Mouse (Mus musculus) kidney, postnatal 0 days (tissue): ENCODE results near the gene Pdilt. TPM values are rescaled to one million over a fixed set of nuclear protein-coding genes. Genes with fewer than 3 reads are reported as not detected.

Experiments
- ATAC-seq: fragments of 200-750 bp; cut with Nextera tagmentation; replicated peaks from 2 replicates; pipeline ENCODE4 v1.8.0; 2017; ENCODE audit warnings: low read depth, moderate number of reproducible peaks, moderate TSS enrichment, moderate library complexity; ENCODE audit not compliant: low FRiP score
- DNase-seq: peaks from one replicate; pipeline ENCODE4 v3.0.0-alpha.2; 2016; ENCODE audit warnings: low spot score
- H3K27ac ChIP-seq: fragments of 300-500 bp; sonication (generic); 2 replicates; pipeline ENCODE4 v1.5.1; 2014; ENCODE audit warnings: mild to moderate bottlenecking
- H3K27me3 ChIP-seq: fragments of 300-500 bp; sonication (generic); 2 replicates; pipeline ENCODE4 v1.6.1; 2014; ENCODE audit warnings: low read length, mixed read lengths; ENCODE audit not compliant: insufficient read depth
- H3K36me3 ChIP-seq: fragments of 300-500 bp; sonication (generic); 2 replicates; pipeline ENCODE4 v1.6.1; 2014; ENCODE audit warnings: low read length, mixed read lengths; ENCODE audit not compliant: insufficient read depth
- H3K4me1 ChIP-seq: fragments of 300-500 bp; sonication (generic); replicated peaks from 2 replicates; pipeline ENCODE4 v1.6.1; 2014; ENCODE audit warnings: antibody characterized with exemption, low read length, mixed read lengths; ENCODE audit not compliant: insufficient read depth
- H3K4me2 ChIP-seq: fragments of 300-500 bp; sonication (generic); 2 replicates; pipeline ENCODE4 v1.6.1; 2014; ENCODE audit warnings: mild to moderate bottlenecking, low read length, moderate library complexity, mixed read lengths
- H3K4me3 ChIP-seq: fragments of 300-500 bp; sonication (generic); replicated peaks from 2 replicates; pipeline ENCODE4 v1.5.1; 2014; ENCODE audit warnings: low read depth, low read length
- H3K9ac ChIP-seq: fragments of 300-500 bp; sonication (generic); 2 replicates; pipeline ENCODE4 v1.6.1; 2014; ENCODE audit warnings: low read depth, low read length
- H3K9me3 ChIP-seq: fragments of 300-500 bp; sonication (generic); replicated peaks from 2 replicates; pipeline ENCODE4 v1.6.1; 2016; ENCODE audit warnings: low read length, inconsistent platforms, mixed read lengths
- CTCF ChIP-seq: IDR thresholded peaks from 2 replicates; pipeline ENCODE4 v1.5.1; 2016; ENCODE audit warnings: antibody characterized with exemption, low read depth, mild to moderate bottlenecking, moderate library complexity
- WGBS: fragments of 180-500 bp; shearing (Covaris S2); extraction: QIAGEN DNeasy Blood & Tissue Kit; methylation state at CpG from one replicate; pipeline ENCODE4 v1.1.7; 2014; 5-methylcytosine and 5-hydroxymethylcytosine counted together
- polyA plus RNA-seq: library from polyadenylated mRNA; unstranded; fragments of >200 nt; fragmentation: Nextera tagmentation; extraction: Ambion mirVana; gene quantifications from 2 replicates; pipeline ENCODE4 v1.2.1, GENCODE M21; 2015

The Pdilt gene
- polyA plus RNA-seq, 1 experiment from 2014 or later: 1.1 TPM

- 83% methylated on average over 1 of the region's 1 CpGs for WGBS
- no peak for TF ChIP-seq CTCF
- H3K4me3 ChIP-seq: no peak overlapping the region
- H3K9me3 ChIP-seq: no peaks in the 10 kb centered on the region
- H3K4me1 ChIP-seq: no peaks in the 10 kb centered on the region
- no peaks in the 10 kb centered on the region for H3K36me3 ChIP-seq
- no peak overlapping the region for H3K9ac ChIP-seq
- no peak overlapping the region for H3K27ac ChIP-seq
- no peak overlapping the region for H3K4me2 ChIP-seq
- DNase-seq (no peak), ATAC-seq (no peak)
- H3K27me3 ChIP-seq: no peaks in the 10 kb centered on the region
Measured at GRCm38 (mm10) chr7:119441938-119442337, 81.4 kb downstream of the Pdilt start.

Other genes with a start within 250 kb of the Pdilt start
- 0.51 and 0.64 TPM in 2 replicates for gene Gp2, start 64.2 kb downstream of the Pdilt start, polyA plus RNA-seq
- gene Umod, start 44.2 kb downstream of the Pdilt start, polyA plus RNA-seq: 131 and 133 TPM in 2 replicates
- 5.0 and 6.6 TPM in 2 replicates for gene Acsm5, start 4.0 kb downstream of the Pdilt start, polyA plus RNA-seq
- 114 and 134 TPM in 2 replicates for gene Acsm2, start 30.9 kb upstream of the Pdilt start, polyA plus RNA-seq
- 32.7 and 36.6 TPM in 2 replicates for gene Acsm1, start 83.5 kb upstream of the Pdilt start, polyA plus RNA-seq
- not detected in 2 replicates for gene Acsm4, start 166.5 kb upstream of the Pdilt start, polyA plus RNA-seq
- gene Thumpd1, start 197.3 kb upstream of the Pdilt start, polyA plus RNA-seq: 60.9 and 63.5 TPM in 2 replicates
- gene Acsm3, start 237.4 kb upstream of the Pdilt start, polyA plus RNA-seq: 0.82 and 0.99 TPM in 2 replicates